Mouse (Mus musculus): ENCODE data around the gene Accsl. TPM values are rescaled to one million over a fixed set of nuclear protein-coding genes. Genes with fewer than 3 reads are reported as not detected.

Gene Accsl
- polyA plus RNA-seq, 1 experiment from 2014 or later = not detected

DNA sequence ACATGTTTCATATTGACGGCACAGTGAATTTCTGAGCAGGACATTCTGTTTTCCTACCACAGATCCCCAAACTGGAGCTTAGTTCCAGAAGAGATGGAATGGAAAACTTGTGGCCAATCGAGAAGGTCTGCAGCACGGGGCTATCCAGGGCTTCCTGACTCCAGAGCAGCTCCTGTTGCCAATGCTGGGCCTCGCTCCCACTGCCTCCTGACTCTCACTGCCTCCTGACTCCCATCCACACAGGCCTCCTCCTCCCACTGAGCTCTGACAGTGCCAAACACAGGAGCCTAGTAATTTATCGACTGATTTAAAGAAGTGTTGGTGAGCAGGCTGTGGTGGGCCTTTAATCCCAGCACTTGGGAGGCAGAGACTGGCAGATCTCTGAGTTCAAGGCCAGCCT lies 60.9 kb downstream of the Accsl start:
- WGBS = 85% methylated on average over 5 of the region's 5 CpGs

DNA sequence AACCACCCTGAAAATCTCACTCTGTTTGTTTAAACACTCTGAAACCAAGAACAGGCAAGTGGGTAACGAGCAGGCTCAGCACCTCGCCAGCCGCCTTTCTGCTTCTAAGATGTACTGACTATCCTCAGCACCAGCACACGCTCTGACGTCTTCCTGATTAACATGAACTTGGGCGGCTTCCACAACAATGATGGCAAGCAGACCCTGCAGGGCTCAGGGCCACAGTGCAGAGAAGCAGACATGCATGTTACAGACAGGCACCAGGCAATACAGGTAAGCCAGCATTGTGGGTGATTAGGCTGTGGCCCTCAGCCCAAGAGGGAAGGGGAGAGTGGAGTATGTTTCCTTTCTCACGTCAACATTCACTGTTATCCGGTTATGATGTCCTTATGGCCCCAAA lies 61.5 kb downstream of the Accsl start:
- H3K36me3 ChIP-seq = peaks cover 90% of the 10 kb centered on the region
- no peaks in the 10 kb centered on the region for H3K9me3 ChIP-seq
- no peak for ATAC-seq (ENCODE audit: insufficient number of reproducible peaks, insufficient read depth, low FRiP score, low TSS enrichment, low read depth)
- no peak overlapping the region for H3K27ac ChIP-seq
- 80% methylated on average over 8 of the region's 8 CpGs for WGBS
- no peak overlapping the region for H3K4me2 ChIP-seq
- H3K4me1 ChIP-seq (replicated peaks) = no peaks in the 10 kb centered on the region
- H3K27me3 ChIP-seq = no peaks in the 10 kb centered on the region
- no peak overlapping the region for H3K4me3 ChIP-seq (replicated peaks)
- H3K9ac ChIP-seq (replicated peaks) = no peak overlapping the region

More for the DNA sequence above, 60.9 kb downstream of the Accsl start:
- Histone ChIP-seq H3K4me3 (replicated peaks) (no peak overlapping the region), H3K36me3 (peaks cover 91% of the 10 kb centered on the region), H3K4me1 (replicated peaks) (no peaks in the 10 kb centered on the region), H3K9ac (replicated peaks) (no peak overlapping the region), H3K9me3 (no peaks in the 10 kb centered on the region), H3K27ac (no peak overlapping the region), H3K4me2 (no peak overlapping the region), H3K27me3 (no peaks in the 10 kb centered on the region)
- no peak for ATAC-seq (ENCODE audit: insufficient number of reproducible peaks, insufficient read depth, low FRiP score, low TSS enrichment, low read depth)

- no peak for ATAC-seq (ENCODE audit: insufficient number of reproducible peaks, insufficient read depth, low FRiP score, low TSS enrichment, low read depth)
- Histone ChIP-seq H3K36me3 (peaks cover 91% of the 10 kb centered on the region), H3K4me3 (replicated peaks) (no peak overlapping the region), H3K9ac (replicated peaks) (no peak overlapping the region), H3K4me1 (replicated peaks) (no peaks in the 10 kb centered on the region), H3K27me3 (no peaks in the 10 kb centered on the region), H3K27ac (no peak overlapping the region), H3K9me3 (no peaks in the 10 kb centered on the region), H3K4me2 (no peak overlapping the region)
- WGBS = 83% methylated on average over 6 of the region's 6 CpGs
Observed at GRCm38 (mm10) chr2:93806487-93807201, 62.3 kb downstream of the Accsl start.

GRCm38 (mm10) chr2:93805523-93805922 lies 63.4 kb downstream of the Accsl start:
- Histone ChIP-seq H3K4me3 (replicated peaks) (no peak overlapping the region), H3K4me1 (replicated peaks) (no peaks in the 10 kb centered on the region), H3K4me2 (no peak overlapping the region), H3K27ac (no peak overlapping the region), H3K36me3 (peaks cover 89% of the 10 kb centered on the region), H3K9me3 (no peaks in the 10 kb centered on the region), H3K27me3 (no peaks in the 10 kb centered on the region), H3K9ac (replicated peaks) (no peak overlapping the region)
- 89% methylated on average over 4 of the region's 4 CpGs for WGBS
- no peak for ATAC-seq (ENCODE audit: insufficient number of reproducible peaks, insufficient read depth, low FRiP score, low TSS enrichment, low read depth)

Other genes with a start within 250 kb of the Accsl start
- 3.4 and 5.1 TPM in 2 replicates for gene Alx4, start 226.8 kb downstream of the Accsl start, polyA plus RNA-seq (2016; fragmentation: Nextera tagmentation; extraction: Ambion mirVana)
- gene Ext2, start 46.6 kb downstream of the Accsl start, polyA plus RNA-seq (2016; fragmentation: Nextera tagmentation; extraction: Ambion mirVana) = 78.9 and 87.7 TPM in 2 replicates
- 8.8 and 11.0 TPM in 2 replicates for gene Accs, start 19.2 kb downstream of the Accsl start, polyA plus RNA-seq (2016; fragmentation: Nextera tagmentation; extraction: Ambion mirVana)
- gene Gm13889, start 88.0 kb upstream of the Accsl start, polyA plus RNA-seq (2016; fragmentation: Nextera tagmentation; extraction: Ambion mirVana) = 1.2 and 1.9 TPM in 2 replicates
- not detected in 2 replicates for gene Gm27027, start 127.2 kb upstream of the Accsl start, polyA plus RNA-seq (2016; fragmentation: Nextera tagmentation; extraction: Ambion mirVana)
- 62.4 and 67.8 TPM in 2 replicates for gene Alkbh3, start 141.7 kb upstream of the Accsl start, polyA plus RNA-seq (2016; fragmentation: Nextera tagmentation; extraction: Ambion mirVana)